Mouse (Mus musculus): ENCODE measurements around the gene Ankrd37. TPM values are rescaled to one million over a fixed set of nuclear protein-coding genes. Genes with fewer than 3 reads are reported as not detected.
A peak's percentile ranks its signal among the peaks of the same experiment; 100 is the strongest.

Ankrd37 gene
- polyA plus RNA-seq (2015; fragmentation: Nextera tagmentation; extraction: Ambion mirVana) = 24.4 and 24.5 TPM in 2 replicates

- H3K36me3 ChIP-seq (ENCODE audit: insufficient read depth, low read length) = no peaks in the 10 kb centered on the region
- H3K27me3 ChIP-seq (ENCODE audit: insufficient read depth, low read length) = no peaks in the 10 kb centered on the region
- ATAC-seq (ENCODE audit: low FRiP score, low TSS enrichment) = no peak
- WGBS = 75% methylated on average over 4 of the region's 4 CpGs
- no peak within 1 kb of the TSS for H3K4me3 ChIP-seq (ENCODE audit: low read length)
- H3K9ac ChIP-seq (replicated peaks; ENCODE audit: low read length) = no peak within 1 kb of the TSS
- no peak within 1 kb of the TSS for H3K4me2 ChIP-seq (replicated peaks; ENCODE audit: low read depth, low read length)
- H3K4me1 ChIP-seq (ENCODE audit: insufficient read depth, low read length) = peaks cover 5% of the 10 kb centered on the region; the same call in 1 of the 2 replicates
- no peak within 1 kb of the TSS for H3K27ac ChIP-seq (ENCODE audit: low read length)
- peaks cover 3% of the 10 kb centered on the region; the same call in 1 of the 2 replicates for H3K9me3 ChIP-seq (ENCODE audit: low read length)
Observed at GRCm38 (mm10) chr8:46005596-46005995, at the start of gene Ankrd37. Gene Ankrd37, minus strand, starts transcription at chr8:46005707.

GRCm38 (mm10) chr8:46040260-46040659, 34.8 kb upstream of the Ankrd37 start:
- ATAC-seq (ENCODE audit: low FRiP score, low TSS enrichment) = no peak
- Histone ChIP-seq H3K27me3 (ENCODE audit: insufficient read depth, low read length) (no peaks in the 10 kb centered on the region), H3K9ac (replicated peaks; ENCODE audit: low read length) (no peak overlapping the region), H3K36me3 (ENCODE audit: insufficient read depth, low read length) (peaks cover 13% of the 10 kb centered on the region; the same call in 1 of the 2 replicates), H3K9me3 (ENCODE audit: low read length) (no peaks in the 10 kb centered on the region), H3K27ac (ENCODE audit: low read length) (no peak overlapping the region), H3K4me2 (replicated peaks; ENCODE audit: low read depth, low read length) (no peak overlapping the region), H3K4me3 (ENCODE audit: low read length) (no peak overlapping the region), H3K4me1 (ENCODE audit: insufficient read depth, low read length) (no peaks in the 10 kb centered on the region)
- 73% methylated on average over 13 of the region's 13 CpGs for WGBS

GRCm38 (mm10) chr8:46039666-46040065, 34.2 kb upstream of the Ankrd37 start:
- Histone ChIP-seq H3K9ac (replicated peaks; ENCODE audit: low read length) (no peak overlapping the region), H3K27me3 (ENCODE audit: insufficient read depth, low read length) (no peaks in the 10 kb centered on the region), H3K4me2 (replicated peaks; ENCODE audit: low read depth, low read length) (no peak overlapping the region), H3K9me3 (ENCODE audit: low read length) (no peaks in the 10 kb centered on the region), H3K36me3 (ENCODE audit: insufficient read depth, low read length) (peaks cover 10% of the 10 kb centered on the region; the same call in 1 of the 2 replicates), H3K4me1 (ENCODE audit: insufficient read depth, low read length) (no peaks in the 10 kb centered on the region), H3K27ac (ENCODE audit: low read length) (no peak overlapping the region), H3K4me3 (ENCODE audit: low read length) (no peak overlapping the region)
- WGBS = 70% methylated on average over 1 of the region's 1 CpGs
- ATAC-seq (ENCODE audit: low FRiP score, low TSS enrichment) = no peak

- Histone ChIP-seq H3K4me1 (ENCODE audit: insufficient read depth, low read length) (no peaks in the 10 kb centered on the region), H3K9me3 (ENCODE audit: low read length) (no peaks in the 10 kb centered on the region), H3K27ac (ENCODE audit: low read length) (no peak overlapping the region), H3K27me3 (ENCODE audit: insufficient read depth, low read length) (no peaks in the 10 kb centered on the region), H3K9ac (replicated peaks; ENCODE audit: low read length) (no peak overlapping the region), H3K36me3 (ENCODE audit: insufficient read depth, low read length) (no peaks in the 10 kb centered on the region), H3K4me3 (ENCODE audit: low read length) (no peak overlapping the region), H3K4me2 (replicated peaks; ENCODE audit: low read depth, low read length) (no peak overlapping the region)
- 63% methylated on average over 11 of the region's 11 CpGs for WGBS
- ATAC-seq (ENCODE audit: low FRiP score, low TSS enrichment) = peak; percentile 74
Observed at GRCm38 (mm10) chr8:46036217-46036616, 30.7 kb upstream of the Ankrd37 start.

- no peak for ATAC-seq (ENCODE audit: low FRiP score, low TSS enrichment)
- no peak overlapping the region for H3K4me3 ChIP-seq (ENCODE audit: low read length)
- H3K27ac ChIP-seq (ENCODE audit: low read length) = no peak overlapping the region
- H3K4me2 ChIP-seq (replicated peaks; ENCODE audit: low read depth, low read length) = no peak overlapping the region
- 46% methylated on average over 4 of the region's 4 CpGs for WGBS
- H3K27me3 ChIP-seq (ENCODE audit: insufficient read depth, low read length) = no peaks in the 10 kb centered on the region
- no peaks in the 10 kb centered on the region for H3K36me3 ChIP-seq (ENCODE audit: insufficient read depth, low read length)
- H3K4me1 ChIP-seq (ENCODE audit: insufficient read depth, low read length) = no peaks in the 10 kb centered on the region
- H3K9me3 ChIP-seq (ENCODE audit: low read length) = no peaks in the 10 kb centered on the region
- no peak overlapping the region for H3K9ac ChIP-seq (replicated peaks; ENCODE audit: low read length)
Observed at GRCm38 (mm10) chr8:46024392-46024791, 18.9 kb upstream of the Ankrd37 start.

GRCm38 (mm10) chr8:46022758-46023157, 17.3 kb upstream of the Ankrd37 start:
- no peaks in the 10 kb centered on the region for H3K36me3 ChIP-seq (ENCODE audit: insufficient read depth, low read length)
- no peaks in the 10 kb centered on the region for H3K9me3 ChIP-seq (ENCODE audit: low read length)
- H3K27me3 ChIP-seq (ENCODE audit: insufficient read depth, low read length) = no peaks in the 10 kb centered on the region
- H3K4me2 ChIP-seq (replicated peaks; ENCODE audit: low read depth, low read length) = no peak overlapping the region
- H3K27ac ChIP-seq (ENCODE audit: low read length) = no peak overlapping the region
- H3K9ac ChIP-seq (replicated peaks; ENCODE audit: low read length) = no peak overlapping the region
- H3K4me1 ChIP-seq (ENCODE audit: insufficient read depth, low read length) = no peaks in the 10 kb centered on the region
- no peak overlapping the region for H3K4me3 ChIP-seq (ENCODE audit: low read length)
- 92% methylated on average over 9 of the region's 9 CpGs for WGBS
- no peak for ATAC-seq (ENCODE audit: low FRiP score, low TSS enrichment)

GRCm38 (mm10) chr8:46022203-46022602, 16.7 kb upstream of the Ankrd37 start:
- 84% methylated on average over 9 of the region's 9 CpGs for WGBS
- no peak overlapping the region for H3K4me3 ChIP-seq (ENCODE audit: low read length)
- H3K36me3 ChIP-seq (ENCODE audit: insufficient read depth, low read length) = no peaks in the 10 kb centered on the region
- no peak overlapping the region for H3K27ac ChIP-seq (ENCODE audit: low read length)
- H3K4me1 ChIP-seq (ENCODE audit: insufficient read depth, low read length) = no peaks in the 10 kb centered on the region
- no peaks in the 10 kb centered on the region for H3K27me3 ChIP-seq (ENCODE audit: insufficient read depth, low read length)
- no peak overlapping the region for H3K9ac ChIP-seq (replicated peaks; ENCODE audit: low read length)
- no peak for ATAC-seq (ENCODE audit: low FRiP score, low TSS enrichment)
- no peaks in the 10 kb centered on the region for H3K9me3 ChIP-seq (ENCODE audit: low read length)
- no peak overlapping the region for H3K4me2 ChIP-seq (replicated peaks; ENCODE audit: low read depth, low read length)

- Histone ChIP-seq H3K4me1 (ENCODE audit: insufficient read depth, low read length) (peaks cover 8% of the 10 kb centered on the region; the same call in 1 of the 2 replicates), H3K36me3 (ENCODE audit: insufficient read depth, low read length) (no peaks in the 10 kb centered on the region), H3K27ac (ENCODE audit: low read length) (peak overlapping the region; percentile 44), H3K27me3 (ENCODE audit: insufficient read depth, low read length) (no peaks in the 10 kb centered on the region), H3K4me2 (replicated peaks; ENCODE audit: low read depth, low read length) (peak overlapping the region; percentile 46), H3K9ac (replicated peaks; ENCODE audit: low read length) (peak overlapping the region; percentile 50), H3K9me3 (ENCODE audit: low read length) (peaks cover 3% of the 10 kb centered on the region; the same call in 1 of the 2 replicates), H3K4me3 (ENCODE audit: low read length) (peak overlapping the region; percentile 18)
- peak; percentile 85; the same call in 1 of the 2 replicates for ATAC-seq (ENCODE audit: low FRiP score, low TSS enrichment)
- WGBS = 20% methylated on average over 17 of the region's 17 CpGs
Observed at GRCm38 (mm10) chr8:46010746-46011680, 5.5 kb upstream of the Ankrd37 start.

GRCm38 (mm10) chr8:46010306-46010705, 4.8 kb upstream of the Ankrd37 start:
- Histone ChIP-seq H3K27me3 (ENCODE audit: insufficient read depth, low read length) (no peaks in the 10 kb centered on the region), H3K4me1 (ENCODE audit: insufficient read depth, low read length) (peaks cover 8% of the 10 kb centered on the region; the same call in 1 of the 2 replicates), H3K4me2 (replicated peaks; ENCODE audit: low read depth, low read length) (peak overlapping the region; percentile 46), H3K9me3 (ENCODE audit: low read length) (peaks cover 3% of the 10 kb centered on the region; the same call in 1 of the 2 replicates), H3K9ac (replicated peaks; ENCODE audit: low read length) (peak overlapping the region; percentile 50), H3K27ac (ENCODE audit: low read length) (peak overlapping the region; percentile 44), H3K4me3 (ENCODE audit: low read length) (peak overlapping the region; percentile 18), H3K36me3 (ENCODE audit: insufficient read depth, low read length) (no peaks in the 10 kb centered on the region)
- ATAC-seq (ENCODE audit: low FRiP score, low TSS enrichment) = peak; percentile 51; the same call in 1 of the 2 replicates
- 62% methylated on average over 2 of the region's 2 CpGs for WGBS
